Mouse (Mus musculus) right cerebral cortex, postnatal 14 days (tissue): ENCODE data around the gene Magea10.

ENCODE experiments used
- DNase-seq: peaks from one replicate; pipeline ENCODE4 v3.0.0; 2022

Magea10 gene

DNA sequence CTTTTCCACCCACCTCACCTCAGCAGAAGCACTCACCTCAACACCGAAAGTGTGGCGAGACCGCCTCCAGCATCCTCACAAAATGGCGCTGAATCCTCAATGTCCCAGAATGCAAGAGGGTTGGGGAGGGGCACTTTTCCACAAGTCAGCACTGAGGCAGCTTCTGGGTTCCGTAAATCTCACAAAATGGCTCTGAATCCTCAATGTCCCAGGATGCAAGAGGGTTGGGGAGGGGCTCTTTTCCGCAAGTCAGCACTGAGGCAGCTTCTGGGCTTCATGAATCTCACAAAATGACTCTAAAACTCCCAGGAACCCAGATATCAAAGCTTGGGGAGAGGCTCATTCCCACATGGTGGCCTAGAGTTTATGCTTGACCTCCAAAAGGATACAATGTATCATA lies at the start of gene Magea10:
Gene Magea10, minus strand, starts transcription at position 101 of the 400 bp plus-strand sequence.
- DNase-seq, result no peak

- no peak for DNase-seq
These were observed 4.7 kb downstream of the Magea10 start for GRCm38 (mm10) chrX:72381972-72382371.
